Mouse (Mus musculus) forebrain, embryonic 11.5 days (tissue): ENCODE measurements around the gene Il18rap. TPM values are rescaled to one million over a fixed set of nuclear protein-coding genes. Genes with fewer than 3 reads are reported as not detected.
"Not testable (repeated sequence)": the region's sequence is repeated elsewhere in the genome, so short reads cannot be mapped to it uniquely, and the experiment has no call there.

Source experiments
- ATAC-seq: fragments of 200-750 bp; cut with Nextera tagmentation; replicated peaks from 2 replicates; pipeline ENCODE4 v1.8.0; 2017; ENCODE audit warnings: moderate TSS enrichment; ENCODE audit not compliant: low FRiP score
- DNase-seq: peaks from one replicate; pipeline ENCODE4 v3.0.0-alpha.2; 2017; ENCODE audit warnings: low spot score
- H3K27ac ChIP-seq: fragments of 300-500 bp; sonication (generic); 2 replicates; pipeline ENCODE4 v1.5.1; 2014; ENCODE audit warnings: low read depth, low read length
- H3K27me3 ChIP-seq: fragments of 300-500 bp; sonication (generic); 2 replicates; pipeline ENCODE4 v1.6.1; 2014; ENCODE audit warnings: mild to moderate bottlenecking, low read length, mixed read lengths; ENCODE audit not compliant: control insufficient read depth, insufficient read depth
- H3K36me3 ChIP-seq: fragments of 300-500 bp; sonication (generic); 2 replicates; pipeline ENCODE4 v1.6.1; 2014; ENCODE audit warnings: mild to moderate bottlenecking, low read length, moderate library complexity, mixed read lengths; ENCODE audit not compliant: control insufficient read depth, insufficient read depth
- H3K4me1 ChIP-seq: fragments of 300-500 bp; sonication (generic); replicated peaks from 2 replicates; pipeline ENCODE4 v1.6.1; 2014; ENCODE audit warnings: low read length, mixed read lengths; ENCODE audit not compliant: control insufficient read depth, insufficient read depth
- H3K4me2 ChIP-seq: fragments of 300-500 bp; sonication (generic); 2 replicates; pipeline ENCODE4 v1.6.1; 2014; ENCODE audit warnings: low read depth, mild to moderate bottlenecking, low read length, moderate library complexity, mixed read lengths; ENCODE audit not compliant: severe bottlenecking
- H3K4me3 ChIP-seq: fragments of 300-500 bp; sonication (generic); 2 replicates; pipeline ENCODE4 v1.5.1; 2014; ENCODE audit warnings: low read depth, low read length
- H3K9ac ChIP-seq: fragments of 300-500 bp; sonication (generic); 2 replicates; pipeline ENCODE4 v1.6.1; 2014; ENCODE audit warnings: low read length
- H3K9me3 ChIP-seq: fragments of 300-500 bp; sonication (generic); 2 replicates; pipeline ENCODE4 v1.6.1; 2016; ENCODE audit warnings: low read length, mixed read lengths; ENCODE audit not compliant: control insufficient read depth
- WGBS: fragments of 180-500 bp; shearing (Covaris S2); extraction: QIAGEN DNeasy Blood & Tissue Kit; methylation state at CpG from one replicate; pipeline ENCODE4 v1.1.7; 2014; 5-methylcytosine and 5-hydroxymethylcytosine counted together
- polyA plus RNA-seq: library from polyadenylated mRNA; unstranded; fragments of >200 nt; fragmentation: Nextera tagmentation; extraction: Ambion mirVana; gene quantifications from 2 replicates; pipeline ENCODE4 v1.2.1, GENCODE M21; 2014

The Il18rap gene
- polyA plus RNA-seq, 1 experiment from 2014 or later = 0.39 TPM

- Histone ChIP-seq H3K4me2 (0 out of 2 replicates have a peak within 1 kb of the TSS, but pooled peaks have one; percentile 2), H3K27ac (no peak within 1 kb of the TSS), H3K9me3 (no peaks in the 10 kb centered on the region), H3K36me3 (no peaks in the 10 kb centered on the region), H3K27me3 (no peaks in the 10 kb centered on the region), H3K9ac (no peak within 1 kb of the TSS), H3K4me3 (no peak within 1 kb of the TSS), H3K4me1 (no peaks in the 10 kb centered on the region)
- WGBS = 13% methylated on average over 7 of the region's 7 CpGs
- DNase-seq = peak; percentile 57
- 0 out of 2 replicates have a peak, but pooled peaks have one; percentile 12 for ATAC-seq
These were observed 64.6 kb downstream of the Il18rap start, which contains the start of gene Slc9a4 for GRCm38 (mm10) chr1:40579784-40580183. Slc9a4 (plus strand) TSS chr1:40580081.

- Histone ChIP-seq H3K4me1 (no peaks in the 10 kb centered on the region), H3K27me3 (no peaks in the 10 kb centered on the region), H3K9ac (no peak overlapping the region), H3K4me3 (no peak overlapping the region), H3K27ac (no peak overlapping the region), H3K9me3 (no peaks in the 10 kb centered on the region), H3K4me2 (no peak overlapping the region), H3K36me3 (no peaks in the 10 kb centered on the region)
- no peak for DNase-seq
- 72% methylated on average over 14 of the region's 14 CpGs for WGBS
- no peak for ATAC-seq
These were observed 65.1 kb downstream of the Il18rap start for GRCm38 (mm10) chr1:40580269-40580668.

DNA sequence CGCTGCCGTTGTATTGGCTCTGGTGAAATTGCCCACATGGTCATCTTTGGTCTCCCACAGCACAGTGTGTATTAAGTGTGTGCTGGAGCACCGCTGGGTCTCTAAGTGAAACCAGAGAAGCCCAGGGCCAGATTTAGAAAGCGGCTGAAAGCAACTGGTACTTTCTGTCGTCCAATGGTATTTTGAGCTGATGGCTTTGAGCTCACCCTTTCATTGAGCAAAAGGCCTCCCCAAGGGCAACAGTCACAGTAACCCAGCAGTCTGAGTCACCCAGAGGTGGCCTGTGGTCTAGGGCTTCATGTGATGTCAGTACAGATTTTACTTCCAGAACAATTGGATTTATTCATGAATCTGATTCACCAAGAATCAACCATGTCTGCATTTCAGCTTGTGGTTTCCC is 71.6 kb downstream of the Il18rap start:
- Histone ChIP-seq H3K27ac (no peak overlapping the region), H3K9ac (no peak overlapping the region), H3K4me1 (no peaks in the 10 kb centered on the region), H3K27me3 (no peaks in the 10 kb centered on the region), H3K36me3 (no peaks in the 10 kb centered on the region), H3K4me2 (no peak overlapping the region), H3K9me3 (no peaks in the 10 kb centered on the region), H3K4me3 (no peak overlapping the region)
- DNase-seq (no peak), ATAC-seq (no peak)
- WGBS = 75% methylated on average over 5 of the region's 5 CpGs

- no peaks in the 10 kb centered on the region for H3K36me3 ChIP-seq
- no peak for ATAC-seq
- no peak for DNase-seq
- H3K4me3 ChIP-seq = no peak overlapping the region
- no peak overlapping the region for H3K27ac ChIP-seq
- no peaks in the 10 kb centered on the region for H3K27me3 ChIP-seq
- no peaks in the 10 kb centered on the region for H3K4me1 ChIP-seq
- H3K9ac ChIP-seq = no peak overlapping the region
- H3K9me3 ChIP-seq = no peaks in the 10 kb centered on the region
- no peak overlapping the region for H3K4me2 ChIP-seq
- 92% methylated on average over 4 of the region's 4 CpGs for WGBS
These were observed 75.8 kb downstream of the Il18rap start for GRCm38 (mm10) chr1:40590931-40591330.

GRCm38 (mm10) chr1:40597822-40598221 is 82.7 kb downstream of the Il18rap start:
- H3K27me3 ChIP-seq = no peaks in the 10 kb centered on the region
- DNase-seq (no peak), ATAC-seq (no peak)
- no peaks in the 10 kb centered on the region for H3K36me3 ChIP-seq
- no peak overlapping the region for H3K4me2 ChIP-seq
- H3K27ac ChIP-seq = no peak overlapping the region
- no peak overlapping the region for H3K4me3 ChIP-seq
- no peaks in the 10 kb centered on the region for H3K9me3 ChIP-seq
- no peak overlapping the region for H3K9ac ChIP-seq
- WGBS = 71% methylated on average over 5 of the region's 5 CpGs
- H3K4me1 ChIP-seq = no peaks in the 10 kb centered on the region

- not testable (repeated sequence) for ATAC-seq, H3K4me1 ChIP-seq
- WGBS = 91% methylated on average over 9 of the region's 9 CpGs
These were observed 84.5 kb downstream of the Il18rap start for GRCm38 (mm10) chr1:40599661-40600060.

DNA sequence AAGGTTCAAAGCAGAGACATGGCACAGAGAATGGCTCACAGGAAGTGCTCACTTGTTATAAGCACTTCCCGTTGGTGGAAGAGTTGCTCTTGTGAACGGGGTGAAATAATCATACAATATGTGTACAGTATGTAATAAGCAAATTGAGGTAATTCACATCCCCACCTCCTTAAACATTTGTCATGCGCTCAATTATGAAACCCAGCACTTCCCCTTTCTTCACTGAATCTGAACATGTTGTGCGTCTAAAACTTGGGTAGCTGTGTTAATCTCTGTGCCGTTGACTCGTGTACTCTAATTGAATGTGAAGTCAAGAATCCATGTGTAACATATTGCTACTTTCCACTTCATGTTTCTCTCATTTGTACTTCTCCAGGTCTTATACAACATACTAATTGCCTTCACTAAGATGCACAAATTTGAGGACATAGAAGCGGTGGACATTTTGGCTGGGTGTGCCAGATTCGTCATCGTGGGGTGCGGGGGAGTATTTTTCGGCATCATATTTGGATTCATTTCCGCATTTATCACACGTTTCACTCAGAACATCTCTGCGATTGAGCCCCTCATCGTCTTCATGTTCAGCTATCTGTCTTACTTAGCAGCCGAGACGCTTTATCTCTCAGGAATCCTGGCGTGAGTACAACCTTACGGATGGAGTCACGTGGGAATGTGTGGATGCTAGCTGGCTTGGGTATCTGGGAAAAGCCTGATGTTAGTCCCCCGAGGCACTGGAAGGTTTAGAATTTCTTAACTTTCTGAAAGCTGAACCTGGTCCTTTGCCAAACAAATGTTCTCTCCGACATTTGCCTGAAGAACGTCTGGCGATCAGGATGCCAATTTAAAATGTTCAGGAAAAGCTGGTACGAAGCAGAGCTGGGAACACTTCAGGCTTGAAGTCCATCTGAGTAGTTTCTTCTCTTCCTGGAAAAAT is 85.5 kb downstream of the Il18rap start:
- H3K9ac ChIP-seq = no peak overlapping the region
- no peak overlapping the region for H3K4me3 ChIP-seq
- H3K36me3 ChIP-seq = no peaks in the 10 kb centered on the region
- H3K4me1 ChIP-seq = no peaks in the 10 kb centered on the region
- H3K27ac ChIP-seq = no peak overlapping the region
- no peak overlapping the region for H3K4me2 ChIP-seq
- no peak for ATAC-seq
- WGBS = 93% methylated on average over 25 of the region's 25 CpGs
- no peaks in the 10 kb centered on the region for H3K9me3 ChIP-seq
- H3K27me3 ChIP-seq = no peaks in the 10 kb centered on the region
- DNase-seq = no peak

More at GRCm38 (mm10) chr1:40599661-40600060, 84.5 kb downstream of the Il18rap start:
- H3K9me3 ChIP-seq, H3K4me2 ChIP-seq, H3K9ac ChIP-seq, DNase-seq, H3K36me3 ChIP-seq, H3K27me3 ChIP-seq, H3K27ac ChIP-seq, H3K4me3 ChIP-seq: not testable (repeated sequence)
